Comparison of ENCODE assay signal across 8 mouse cellular contexts in genomic region chr10:77581408-77582284, GRCm38 (mm10). TPM values are rescaled to one million over a fixed set of nuclear protein-coding genes. Genes with fewer than 3 reads are reported as not detected.
DNase-seq lines count a peak whose midpoint lies in the region; ATAC-seq and TF ChIP-seq lines count a peak whose summit lies in the region.

Pttg1ip (plus strand) TSS chr10:77581720.

- ATAC-seq in embryonic facial prominence, embryonic 15.5 days (ENCODE audit: insufficient number of reproducible peaks, low FRiP score, low TSS enrichment, low read depth): peak; percentile 96
- ATAC-seq in limb, embryonic 14.5 days (ENCODE audit: low FRiP score, low read depth): peak; percentile 97
- ATAC-seq in midbrain, postnatal 0 days (ENCODE audit: low FRiP score): peak; percentile 98

- WGBS in bone marrow, adult 2 months: under 1% methylated on average over 64 of the region's 64 CpGs
- 0% methylated on average over 64 of the region's 64 CpGs for WGBS in embryonic facial prominence, embryonic 15.5 days
- under 1% methylated on average over 63 of the region's 64 CpGs for WGBS in limb, embryonic 14.5 days
- under 1% methylated on average over 64 of the region's 64 CpGs for WGBS in midbrain, postnatal 0 days

- H3K9ac ChIP-seq in embryonic facial prominence, embryonic 15.5 days: peak within 1 kb of the TSS; percentile 86
- H3K9ac ChIP-seq in limb, embryonic 14.5 days (ENCODE audit: low read depth, low read length, severe bottlenecking): peak within 1 kb of the TSS; percentile 86
- H3K9ac ChIP-seq in midbrain, postnatal 0 days (replicated peaks; ENCODE audit: low read length, poor library complexity, severe bottlenecking): peak within 1 kb of the TSS; percentile 67

- no peaks in the 10 kb centered on the region for H3K9me3 ChIP-seq in embryonic facial prominence, embryonic 15.5 days (replicated peaks)
- no peaks in the 10 kb centered on the region for H3K9me3 ChIP-seq in limb, embryonic 14.5 days (ENCODE audit: control insufficient read depth, low read length)
- H3K9me3 ChIP-seq in midbrain, postnatal 0 days (ENCODE audit: low read length): no peaks in the 10 kb centered on the region

- peak within 1 kb of the TSS; percentile 92 for H3K4me3 ChIP-seq in bone marrow, adult 2 months (replicated peaks; ENCODE audit: control insufficient read depth, low read depth, low read length)
- H3K4me3 ChIP-seq in embryonic facial prominence, embryonic 15.5 days (replicated peaks): peak within 1 kb of the TSS; percentile 91
- peak within 1 kb of the TSS; percentile 87 for H3K4me3 ChIP-seq in limb, embryonic 14.5 days (replicated peaks; ENCODE audit: low read length)
- peak within 1 kb of the TSS; percentile 97 for H3K4me3 ChIP-seq in midbrain, postnatal 0 days (ENCODE audit: low read depth, low read length)

- DNase-seq in 416B (ENCODE audit: low read depth): peak; percentile 98
- peak; percentile 94 for DNase-seq in heart, adult 8-10 months (ENCODE audit: low spot score)
- peak; percentile 97 for DNase-seq in kidney, adult 9 months
- peak; percentile 99 for DNase-seq in limb, embryonic 14.5 days (ENCODE audit: low spot score)
- DNase-seq in midbrain, postnatal 0 days (ENCODE audit: low spot score): peak; percentile 99
- DNase-seq in spleen, postnatal 14 days (ENCODE audit: low spot score in 2 of 2): peak; percentile 92 to 94

- peak; percentile 99 for TF ChIP-seq POLR2A in bone marrow, adult 2 months (IDR thresholded peaks at IDR 0.05; ENCODE audit: borderline replicate concordance, control insufficient read depth, low read depth, low read length)
- peak; percentile 68; the same call in 1 of the 2 replicates for TF ChIP-seq POLR2A in limb, embryonic 14.5 days (IDR thresholded peaks at IDR 0.05; ENCODE audit: borderline replicate concordance, extremely low read depth, insufficient read depth, insufficient read length)

- H3K36me3 ChIP-seq in embryonic facial prominence, embryonic 15.5 days: 0 out of 2 replicates have a peak, but pooled peaks cover 2% of the 10 kb centered on the region
- peaks cover 6% of the 10 kb centered on the region; the same call in 1 of the 2 replicates for H3K36me3 ChIP-seq in limb, embryonic 14.5 days (ENCODE audit: control insufficient read depth, insufficient read depth, low read length)
- no peaks in the 10 kb centered on the region; the same call in 1 of the 2 replicates for H3K36me3 ChIP-seq in midbrain, postnatal 0 days (ENCODE audit: insufficient read depth, low read length)

- peaks cover 3% of the 10 kb centered on the region; the same call in 1 of the 2 replicates for H3K4me1 ChIP-seq in bone marrow, adult 2 months (ENCODE audit: control insufficient read depth, insufficient read depth, low read length)
- peaks cover 31% of the 10 kb centered on the region for H3K4me1 ChIP-seq in embryonic facial prominence, embryonic 15.5 days
- H3K4me1 ChIP-seq in limb, embryonic 14.5 days (ENCODE audit: control insufficient read depth, insufficient read depth, low read length): peaks cover 24% of the 10 kb centered on the region
- peaks cover 6% of the 10 kb centered on the region; the same call in 1 of the 2 replicates for H3K4me1 ChIP-seq in midbrain, postnatal 0 days (ENCODE audit: insufficient read depth, low read length)

- TF ChIP-seq CTCF in bone marrow, adult 2 months (IDR thresholded peaks at IDR 0.05; ENCODE audit: control insufficient read depth, insufficient read depth, low read length): no peak
- no peak for TF ChIP-seq CTCF in midbrain, postnatal 0 days (IDR thresholded peaks at IDR 0.05)

- no peaks in the 10 kb centered on the region for H3K27me3 ChIP-seq in embryonic facial prominence, embryonic 15.5 days
- no peaks in the 10 kb centered on the region for H3K27me3 ChIP-seq in limb, embryonic 14.5 days (ENCODE audit: control insufficient read depth, insufficient read depth, low read length)
- H3K27me3 ChIP-seq in midbrain, postnatal 0 days (ENCODE audit: insufficient read depth, low read length): no peaks in the 10 kb centered on the region

- H3K4me2 ChIP-seq in embryonic facial prominence, embryonic 15.5 days (replicated peaks): peak within 1 kb of the TSS; percentile 67
- H3K4me2 ChIP-seq in limb, embryonic 14.5 days (replicated peaks; ENCODE audit: low read depth, low read length, severe bottlenecking): peak within 1 kb of the TSS; percentile 87
- peak within 1 kb of the TSS; percentile 88 for H3K4me2 ChIP-seq in midbrain, postnatal 0 days (ENCODE audit: low read depth, low read length, poor library complexity, severe bottlenecking)

- peak within 1 kb of the TSS; percentile 98 for H3K27ac ChIP-seq in bone marrow, adult 2 months (ENCODE audit: control insufficient read depth, insufficient read depth, low read depth, low read length, poor library complexity)
- peak within 1 kb of the TSS; percentile 97 for H3K27ac ChIP-seq in embryonic facial prominence, embryonic 15.5 days (replicated peaks)
- H3K27ac ChIP-seq in limb, embryonic 14.5 days (replicated peaks; ENCODE audit: low read depth, low read length): peak within 1 kb of the TSS; percentile 93
- peak within 1 kb of the TSS; percentile 69 for H3K27ac ChIP-seq in midbrain, postnatal 0 days (ENCODE audit: low read depth, low read length)

RNA-seq across cellular contexts. Expression of gene Pttg1ip, which starts in this region (rescaled TPM):
- polyA plus RNA-seq in bone marrow, adult 2 months (2011; ENCODE audit: insufficient read depth, insufficient read length, low replicate concordance, missing spikeins): 38.1 and 67.0 TPM in 2 replicates
- polyA plus RNA-seq in embryonic facial prominence, embryonic 15.5 days (2015; fragmentation: Nextera tagmentation; extraction: Ambion mirVana): 135 and 136 TPM in 2 replicates
- 100 to 1,000 TPM; 132 to 142 (median 134) TPM for total RNA-seq in heart, adult 8-10 months (2022)
- 117 and 122 TPM in 2 replicates for polyA plus RNA-seq in limb, embryonic 14.5 days (2012; rRNA removed)
- 138 and 147 TPM in 2 replicates for polyA plus RNA-seq in limb, embryonic 14.5 days (2014; fragmentation: Nextera tagmentation; extraction: Ambion mirVana)
- 87.2 and 116 TPM in 2 replicates for total RNA-seq in midbrain, postnatal 0 days (2014; rRNA removed)
- 74.7 and 79.0 TPM in 2 replicates for polyA plus RNA-seq in midbrain, postnatal 0 days (2015; fragmentation: Nextera tagmentation; extraction: Ambion mirVana)

Comparison
In these comparisons a context has a peak if more than half of its experiments do, and no peak if none do; other contexts are left out.
1. Peak in every context shown above with its lines: DNase-seq, ATAC-seq, H3K4me3 ChIP-seq and H3K27ac ChIP-seq.